Mouse (Mus musculus) liver, embryonic 11.5 days (tissue): ENCODE results near the gene Prph2. TPM values are rescaled to one million over a fixed set of nuclear protein-coding genes. Genes with fewer than 3 reads are reported as not detected.

ENCODE experiments used
- ATAC-seq: fragments of 200-750 bp; cut with Nextera tagmentation; replicated peaks from 2 replicates; pipeline ENCODE4 v1.8.0; 2017; ENCODE audit warnings: moderate number of reproducible peaks, mild to moderate bottlenecking, moderate TSS enrichment, moderate library complexity; ENCODE audit not compliant: low FRiP score
- DNase-seq: peaks from one replicate; pipeline ENCODE4 v3.0.0-alpha.2; 2017; ENCODE audit warnings: low spot score
- H3K27ac ChIP-seq: fragments of 300-500 bp; sonication (generic); 2 replicates; pipeline ENCODE4 v1.5.1; 2014; ENCODE audit warnings: mild to moderate bottlenecking, low read depth, low read length, control low read depth
- H3K27me3 ChIP-seq: fragments of 300-500 bp; sonication (generic); replicated peaks from 2 replicates; pipeline ENCODE4 v1.6.1; 2014; ENCODE audit warnings: low read length, mixed read lengths; ENCODE audit not compliant: control insufficient read depth, insufficient read depth
- H3K36me3 ChIP-seq: fragments of 300-500 bp; sonication (generic); 2 replicates; pipeline ENCODE4 v1.6.1; 2014; ENCODE audit warnings: mild to moderate bottlenecking, low read length, moderate library complexity, mixed read lengths; ENCODE audit not compliant: control insufficient read depth, insufficient read depth
- H3K4me1 ChIP-seq: fragments of 300-500 bp; sonication (generic); replicated peaks from 2 replicates; pipeline ENCODE4 v1.6.1; 2014; ENCODE audit warnings: low read length, mixed read lengths; ENCODE audit not compliant: control insufficient read depth, insufficient read depth
- H3K4me2 ChIP-seq: fragments of 300-500 bp; sonication (generic); 2 replicates; pipeline ENCODE4 v1.6.1; 2014; ENCODE audit warnings: mild to moderate bottlenecking, control low read depth, moderate library complexity
- H3K4me3 ChIP-seq: fragments of 300-500 bp; sonication (generic); 2 replicates; pipeline ENCODE4 v1.5.1; 2014; ENCODE audit warnings: low read depth, low read length, control low read depth
- H3K9ac ChIP-seq: fragments of 300-500 bp; sonication (generic); 2 replicates; pipeline ENCODE4 v1.6.1; 2014; ENCODE audit warnings: low read depth, low read length, control low read depth
- H3K9me3 ChIP-seq: fragments of 300-500 bp; sonication (generic); 2 replicates; pipeline ENCODE4 v1.6.1; 2016; ENCODE audit warnings: low read length, inconsistent platforms, mixed read lengths; ENCODE audit not compliant: control insufficient read depth
- WGBS: fragments of 180-500 bp; shearing (Covaris S2); extraction: QIAGEN DNeasy Blood & Tissue Kit; methylation state at CpG from one replicate; pipeline ENCODE4 v1.1.7; 2014; 5-methylcytosine and 5-hydroxymethylcytosine counted together
- polyA plus RNA-seq: library from polyadenylated mRNA; unstranded; fragments of >200 nt; fragmentation: Nextera tagmentation; extraction: Ambion mirVana; gene quantifications from 2 replicates; pipeline ENCODE4 v1.2.1, GENCODE M21; 2014

Gene Prph2
- not detected in 2 replicates for polyA plus RNA-seq

GRCm38 (mm10) chr17:46910186-46910585 lies at the start of gene Prph2:
TSS of gene Prph2 (plus strand) at chr17:46910459.
- no peak within 1 kb of the TSS for H3K4me2 ChIP-seq
- H3K27ac ChIP-seq, result no peak within 1 kb of the TSS
- no peak within 1 kb of the TSS for H3K4me3 ChIP-seq
- ATAC-seq, result no peak
- H3K9ac ChIP-seq, result no peak within 1 kb of the TSS
- H3K9me3 ChIP-seq, result no peaks in the 10 kb centered on the region
- WGBS, result 80% methylated on average over 10 of the region's 10 CpGs
- no peaks in the 10 kb centered on the region for H3K36me3 ChIP-seq
- H3K27me3 ChIP-seq, result no peaks in the 10 kb centered on the region; the same call in 1 of the 2 replicates
- H3K4me1 ChIP-seq, result no peaks in the 10 kb centered on the region; the same call in 1 of the 2 replicates
- DNase-seq, result no peak

- Histone ChIP-seq H3K9ac (no peak overlapping the region), H3K27me3 (no peaks in the 10 kb centered on the region), H3K4me2 (0 out of 2 replicates have a peak overlapping the region, but pooled peaks have one; percentile 2), H3K4me1 (peaks cover 7% of the 10 kb centered on the region; the same call in 1 of the 2 replicates), H3K4me3 (no peak overlapping the region), H3K27ac (no peak overlapping the region), H3K36me3 (no peaks in the 10 kb centered on the region), H3K9me3 (no peaks in the 10 kb centered on the region)
- DNase-seq (no peak), ATAC-seq (peak; percentile 68)
- WGBS, result 43% methylated on average over 7 of the region's 7 CpGs
Observed at GRCm38 (mm10) chr17:46864566-46865195, 45.6 kb upstream of the Prph2 start.

- no peak for DNase-seq
- Histone ChIP-seq H3K4me3 (no peak overlapping the region), H3K27ac (no peak overlapping the region), H3K4me1 (peaks cover 7% of the 10 kb centered on the region; the same call in 1 of the 2 replicates), H3K27me3 (no peaks in the 10 kb centered on the region), H3K9ac (no peak overlapping the region), H3K9me3 (no peaks in the 10 kb centered on the region), H3K36me3 (no peaks in the 10 kb centered on the region), H3K4me2 (no peak overlapping the region)
- no peak for ATAC-seq
- 86% methylated on average over 12 of the region's 12 CpGs for WGBS
Observed at GRCm38 (mm10) chr17:46866836-46867235, 43.4 kb upstream of the Prph2 start.

GRCm38 (mm10) chr17:46870204-46870798 lies 40.0 kb upstream of the Prph2 start:
- no peak overlapping the region for H3K4me2 ChIP-seq

GRCm38 (mm10) chr17:46870913-46871312 lies 39.3 kb upstream of the Prph2 start:
- no peaks in the 10 kb centered on the region for H3K36me3 ChIP-seq
- H3K9me3 ChIP-seq, result no peaks in the 10 kb centered on the region
- H3K4me3 ChIP-seq, result no peak overlapping the region
- no peak overlapping the region for H3K27ac ChIP-seq
- H3K27me3 ChIP-seq, result no peaks in the 10 kb centered on the region
- peaks cover 12% of the 10 kb centered on the region; the same call in 1 of the 2 replicates for H3K4me1 ChIP-seq
- ATAC-seq (no peak), DNase-seq (no peak)
- 27% methylated on average over 1 of the region's 1 CpGs for WGBS
- no peak overlapping the region for H3K4me2 ChIP-seq
- H3K9ac ChIP-seq, result no peak overlapping the region

More at GRCm38 (mm10) chr17:46870204-46870798, 40.0 kb upstream of the Prph2 start:
- no peak for DNase-seq
- Histone ChIP-seq H3K9ac (no peak overlapping the region), H3K36me3 (no peaks in the 10 kb centered on the region), H3K4me3 (no peak overlapping the region), H3K9me3 (no peaks in the 10 kb centered on the region), H3K27me3 (no peaks in the 10 kb centered on the region), H3K27ac (no peak overlapping the region), H3K4me1 (peaks cover 12% of the 10 kb centered on the region; the same call in 1 of the 2 replicates)
- 81% methylated on average over 5 of the region's 5 CpGs for WGBS
- ATAC-seq, result no peak

GRCm38 (mm10) chr17:46872806-46873205 lies 37.5 kb upstream of the Prph2 start:
- Histone ChIP-seq H3K4me3 (no peak overlapping the region), H3K9ac (no peak overlapping the region), H3K27ac (0 out of 2 replicates have a peak overlapping the region, but pooled peaks have one; percentile 40), H3K27me3 (no peaks in the 10 kb centered on the region), H3K9me3 (no peaks in the 10 kb centered on the region), H3K36me3 (no peaks in the 10 kb centered on the region), H3K4me1 (peaks cover 12% of the 10 kb centered on the region; the same call in 1 of the 2 replicates), H3K4me2 (no peak overlapping the region)
- DNase-seq (no peak), ATAC-seq (no peak)
- 73% methylated on average over 7 of the region's 7 CpGs for WGBS

DNA sequence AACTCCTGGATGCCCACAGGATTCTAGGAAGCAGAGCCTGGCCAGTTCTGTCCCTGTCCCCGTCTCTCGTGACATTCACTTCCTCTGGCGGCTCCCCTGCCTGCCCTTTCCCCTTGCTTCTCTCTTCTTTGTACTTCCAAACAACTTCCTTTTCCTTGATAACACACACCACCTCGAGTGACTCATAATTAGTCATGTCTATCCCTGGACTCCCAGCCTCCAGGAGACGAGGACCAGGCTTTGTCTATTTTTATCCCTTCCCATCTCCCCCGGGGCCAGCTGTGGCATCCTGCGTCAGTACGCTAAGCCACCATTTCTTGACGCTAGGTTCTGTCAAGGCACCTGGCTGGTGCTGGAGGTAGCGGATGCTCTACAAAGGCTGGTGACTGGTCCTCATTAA lies 36.1 kb upstream of the Prph2 start:
- H3K4me3 ChIP-seq, result no peak overlapping the region; the same call in 1 of the 2 replicates
- 0 out of 2 replicates have a peak overlapping the region, but pooled peaks have one; percentile 0 for H3K9ac ChIP-seq
- H3K36me3 ChIP-seq, result no peaks in the 10 kb centered on the region
- H3K27ac ChIP-seq, result no peak overlapping the region
- DNase-seq, result no peak
- no peaks in the 10 kb centered on the region for H3K27me3 ChIP-seq
- H3K4me2 ChIP-seq, result peak overlapping the region; percentile 21; the same call in 1 of the 2 replicates
- H3K4me1 ChIP-seq, result peaks cover 12% of the 10 kb centered on the region; the same call in 1 of the 2 replicates
- ATAC-seq, result no peak
- H3K9me3 ChIP-seq, result no peaks in the 10 kb centered on the region
- WGBS, result 27% methylated on average over 10 of the region's 10 CpGs

DNA sequence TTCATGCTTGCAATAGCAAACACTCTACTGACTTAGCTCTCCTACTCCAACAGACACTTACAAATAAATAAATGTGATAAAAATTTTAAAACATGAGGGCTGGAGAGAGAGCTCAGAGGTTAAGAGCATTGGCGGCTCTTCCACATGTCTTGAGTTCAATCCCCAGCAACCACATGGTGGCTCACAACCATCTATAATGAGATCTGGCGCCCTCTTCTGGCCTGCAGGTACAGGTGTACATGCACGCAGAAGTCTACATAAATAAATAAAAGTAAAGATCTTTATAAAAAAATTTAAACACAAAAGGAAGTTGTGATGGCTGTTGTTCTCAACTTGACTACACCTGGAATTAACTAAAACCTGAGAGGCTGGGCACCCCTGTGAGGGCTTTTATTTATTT lies 34.6 kb upstream of the Prph2 start:
- no peak overlapping the region for H3K4me3 ChIP-seq
- ATAC-seq, result no peak
- no peaks in the 10 kb centered on the region for H3K36me3 ChIP-seq
- 63% methylated on average over 3 of the region's 3 CpGs for WGBS
- H3K9me3 ChIP-seq, result no peaks in the 10 kb centered on the region
- no peak overlapping the region for H3K27ac ChIP-seq
- no peaks in the 10 kb centered on the region for H3K27me3 ChIP-seq
- H3K9ac ChIP-seq, result no peak overlapping the region
- H3K4me2 ChIP-seq, result no peak overlapping the region
- no peak for DNase-seq
- peaks cover 16% of the 10 kb centered on the region; the same call in 1 of the 2 replicates for H3K4me1 ChIP-seq
